Mouse (Mus musculus): ENCODE results near the gene Kcnip1.

Kcnip1 gene

GRCm38 (mm10) chr11:33821331-33821730 is 171.6 kb downstream of the Kcnip1 start:
- DNase-seq, result peak; percentile 63

GRCm38 (mm10) chr11:33820876-33821275 is 172.1 kb downstream of the Kcnip1 start:
- peak; percentile 87 for DNase-seq

- no peak for DNase-seq
Observed at GRCm38 (mm10) chr11:33818861-33819503, 174.0 kb downstream of the Kcnip1 start.

- no peak for DNase-seq
Observed at GRCm38 (mm10) chr11:33816020-33816419, 176.9 kb downstream of the Kcnip1 start.

GRCm38 (mm10) chr11:33810105-33810504 is 182.8 kb downstream of the Kcnip1 start:
- DNase-seq, result no peak

- no peak for DNase-seq
Observed at GRCm38 (mm10) chr11:33803093-33803492, 189.9 kb downstream of the Kcnip1 start.

- DNase-seq, result no peak
Observed at GRCm38 (mm10) chr11:33800436-33801088, 192.4 kb downstream of the Kcnip1 start.

GRCm38 (mm10) chr11:33799933-33800332 is 193.0 kb downstream of the Kcnip1 start:
- DNase-seq, result peak; percentile 22

GRCm38 (mm10) chr11:33798094-33798648 is 194.8 kb downstream of the Kcnip1 start:
- DNase-seq, result no peak

- DNase-seq, result no peak
Observed at GRCm38 (mm10) chr11:33787362-33787761, 205.6 kb downstream of the Kcnip1 start.

GRCm38 (mm10) chr11:33786572-33786971 is 206.4 kb downstream of the Kcnip1 start:
- DNase-seq, result no peak

- peak; percentile 81 for DNase-seq
Observed at GRCm38 (mm10) chr11:33781561-33781971, 211.4 kb downstream of the Kcnip1 start.

- DNase-seq, result no peak
Observed at GRCm38 (mm10) chr11:33780263-33780662, 212.7 kb downstream of the Kcnip1 start.

GRCm38 (mm10) chr11:33772615-33773141 is 220.3 kb downstream of the Kcnip1 start:
- DNase-seq, result peak; percentile 54

GRCm38 (mm10) chr11:33772043-33772442 is 220.9 kb downstream of the Kcnip1 start:
- DNase-seq, result no peak

- no peak for DNase-seq
Observed at GRCm38 (mm10) chr11:33766976-33767938, 225.7 kb downstream of the Kcnip1 start.

GRCm38 (mm10) chr11:33761201-33761755 is 231.7 kb downstream of the Kcnip1 start:
- no peak for DNase-seq

GRCm38 (mm10) chr11:33756624-33757023 is 236.3 kb downstream of the Kcnip1 start:
- DNase-seq, result no peak

- DNase-seq, result no peak
Observed at GRCm38 (mm10) chr11:33752431-33752873, 240.5 kb downstream of the Kcnip1 start.

- DNase-seq, result peak; percentile 45
Observed at GRCm38 (mm10) chr11:33751503-33751902, 241.4 kb downstream of the Kcnip1 start.

- DNase-seq, result no peak
Observed at GRCm38 (mm10) chr11:33749979-33750378, 243.0 kb downstream of the Kcnip1 start.

- no peak for DNase-seq
Observed at GRCm38 (mm10) chr11:33749408-33749807, 243.5 kb downstream of the Kcnip1 start.

Data from cerebellum, adult 9-11 months (tissue).